Mouse (Mus musculus): Measurements from ENCODE around the gene Srgap3.

The Srgap3 gene

GRCm38 (mm10) chr6:112946895-112947436 lies at the start of gene Srgap3:
Srgap3 (minus strand) TSS chr6:112947266.
- peak; percentile 80 to 83 for DNase-seq

- no peak for DNase-seq
Measured at GRCm38 (mm10) chr6:112995708-112996107, 48.6 kb upstream of the Srgap3 start.

DNA sequence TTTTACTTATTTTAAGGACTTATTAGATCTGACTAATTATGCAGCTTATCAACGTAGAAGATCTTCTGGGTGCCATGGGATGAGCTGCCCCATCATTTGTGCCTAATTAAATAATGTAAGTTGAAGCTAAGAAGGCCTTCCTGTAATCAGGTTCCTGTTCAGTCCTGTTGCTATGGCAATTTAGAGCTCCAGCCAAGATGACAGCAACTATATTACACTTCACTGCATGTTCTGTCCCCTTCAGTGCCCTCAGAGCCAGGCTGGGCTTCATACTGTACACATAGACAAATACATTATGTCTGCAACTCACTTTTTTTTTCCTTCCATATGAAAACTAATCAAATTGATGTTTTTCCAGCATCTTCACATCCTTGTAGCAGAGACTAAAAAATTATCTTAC lies 43.1 kb upstream of the Srgap3 start:
- DNase-seq = no peak

GRCm38 (mm10) chr6:112985362-112986314 lies 38.6 kb upstream of the Srgap3 start:
- DNase-seq = no peak

GRCm38 (mm10) chr6:112982241-112982640 lies 35.2 kb upstream of the Srgap3 start:
- no peak for DNase-seq

DNA sequence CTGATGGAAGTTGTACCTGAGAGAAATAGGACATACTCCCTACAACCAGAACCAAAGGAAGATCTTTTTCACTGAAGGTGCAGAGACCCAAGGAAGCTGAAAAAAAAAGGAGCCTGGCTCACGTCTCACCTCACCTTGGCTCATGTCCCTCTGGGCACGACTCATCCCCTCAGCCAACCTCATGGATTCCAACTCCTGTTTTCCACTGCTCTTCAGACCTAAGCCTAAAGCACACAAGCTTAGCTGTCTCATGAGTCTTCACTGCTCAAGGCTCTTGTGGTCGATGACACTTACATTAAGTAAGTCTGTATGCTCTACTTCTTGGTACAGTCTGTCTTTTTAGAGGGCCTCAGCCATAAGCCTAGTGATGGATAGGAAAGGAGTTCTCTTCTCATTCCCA lies 31.9 kb upstream of the Srgap3 start:
- DNase-seq = no peak

DNA sequence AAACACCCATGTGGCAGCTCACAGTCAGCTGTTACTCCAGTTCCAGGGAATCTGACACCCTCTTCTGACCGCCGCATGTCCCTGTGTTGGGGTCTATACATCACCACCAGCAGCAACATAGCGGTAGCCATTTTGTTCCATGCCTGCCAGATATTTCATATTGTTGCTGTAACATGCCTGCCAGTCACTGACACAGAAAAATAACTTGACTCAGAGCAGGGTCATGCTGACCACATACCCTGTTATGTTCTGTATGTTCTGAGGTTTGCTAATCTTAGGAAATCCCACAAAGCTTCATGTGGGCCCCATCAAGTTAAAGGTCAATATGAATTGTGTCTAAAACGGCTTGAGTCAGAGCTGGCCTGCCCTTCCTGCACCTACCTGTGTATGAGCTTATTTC lies 30.2 kb upstream of the Srgap3 start:
- DNase-seq = no peak

DNA sequence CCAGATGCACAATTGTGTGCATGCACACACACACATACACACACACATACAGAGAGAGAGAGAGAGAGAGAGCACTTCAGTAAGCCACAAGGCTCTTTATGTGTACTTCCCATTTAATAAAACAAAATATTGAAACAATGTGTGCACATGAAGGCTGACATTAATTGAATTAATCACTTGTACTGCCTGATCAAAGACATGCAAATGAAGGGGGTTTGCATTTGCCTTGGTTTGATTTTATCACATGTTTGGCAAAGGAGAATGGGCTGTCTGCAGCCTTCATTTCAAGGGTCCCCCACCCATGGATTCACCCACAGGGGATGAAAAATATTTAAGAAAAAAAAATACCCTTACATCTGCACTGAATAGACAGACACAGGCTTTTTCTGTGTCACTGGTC lies 29.5 kb upstream of the Srgap3 start:
- no peak for DNase-seq

DNA sequence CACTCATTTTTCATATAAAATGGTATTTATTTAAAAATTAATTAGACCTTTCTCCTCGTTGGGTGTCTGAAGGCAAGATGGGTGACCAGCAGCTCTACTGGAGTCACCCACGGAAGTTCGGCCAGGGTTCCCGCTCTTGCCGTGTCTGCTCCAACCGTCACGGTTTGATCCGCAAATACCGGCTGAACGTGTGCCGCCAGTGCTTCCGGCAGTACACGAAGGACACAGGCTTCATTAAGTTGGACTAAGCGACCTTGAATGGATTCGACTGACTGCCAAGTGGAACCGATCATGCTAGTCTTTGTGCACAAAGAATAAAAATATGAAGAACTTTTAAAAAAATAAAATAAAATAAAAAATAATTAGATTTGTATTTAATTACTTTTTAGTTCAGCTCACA lies 29.1 kb upstream of the Srgap3 start:
- DNase-seq = no peak

DNA sequence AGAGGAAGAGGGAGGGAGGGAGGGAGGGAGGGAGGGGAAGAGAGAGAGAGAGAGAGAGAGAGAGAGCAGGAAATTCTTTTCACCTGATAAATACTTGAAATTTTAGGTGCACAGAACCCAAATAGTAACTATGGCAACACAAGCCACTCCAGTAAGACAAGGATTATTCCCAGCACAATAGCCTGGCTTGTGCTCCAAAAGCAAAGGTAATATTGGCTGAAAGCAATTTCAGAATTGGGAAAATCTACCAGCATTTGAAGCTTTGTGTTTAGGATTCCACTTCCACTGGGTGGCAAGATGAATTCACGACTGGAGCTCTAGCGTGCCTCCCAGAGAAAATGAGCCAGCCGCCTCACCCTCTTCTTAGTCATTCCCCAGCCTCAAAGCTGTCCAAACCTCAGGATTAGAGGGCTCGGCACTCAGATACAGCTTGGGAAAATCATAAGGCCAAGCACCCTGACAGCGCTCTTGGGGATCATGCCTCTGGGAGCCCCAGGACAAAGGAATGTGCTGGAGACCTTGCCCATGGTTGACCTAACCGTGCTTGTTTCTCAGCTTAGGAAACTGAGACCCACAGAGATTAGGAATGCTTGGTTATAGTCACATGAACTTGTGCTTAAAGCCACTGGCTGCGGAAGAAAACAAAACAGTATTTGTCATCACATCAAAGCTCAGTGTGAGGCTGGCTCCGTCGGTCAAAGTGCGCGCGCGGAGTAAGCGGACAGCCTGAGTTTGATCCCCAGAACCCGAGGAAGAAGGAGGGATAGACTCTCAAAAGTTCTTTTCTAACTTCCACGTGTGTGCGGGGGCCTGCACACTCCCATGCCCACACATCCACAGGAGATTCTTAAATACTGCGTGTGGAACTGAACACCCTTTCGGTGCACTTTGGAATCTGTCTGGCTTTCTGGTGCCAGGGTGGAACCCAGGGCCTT lies 27.0 kb upstream of the Srgap3 start:
- no peak for DNase-seq

DNA sequence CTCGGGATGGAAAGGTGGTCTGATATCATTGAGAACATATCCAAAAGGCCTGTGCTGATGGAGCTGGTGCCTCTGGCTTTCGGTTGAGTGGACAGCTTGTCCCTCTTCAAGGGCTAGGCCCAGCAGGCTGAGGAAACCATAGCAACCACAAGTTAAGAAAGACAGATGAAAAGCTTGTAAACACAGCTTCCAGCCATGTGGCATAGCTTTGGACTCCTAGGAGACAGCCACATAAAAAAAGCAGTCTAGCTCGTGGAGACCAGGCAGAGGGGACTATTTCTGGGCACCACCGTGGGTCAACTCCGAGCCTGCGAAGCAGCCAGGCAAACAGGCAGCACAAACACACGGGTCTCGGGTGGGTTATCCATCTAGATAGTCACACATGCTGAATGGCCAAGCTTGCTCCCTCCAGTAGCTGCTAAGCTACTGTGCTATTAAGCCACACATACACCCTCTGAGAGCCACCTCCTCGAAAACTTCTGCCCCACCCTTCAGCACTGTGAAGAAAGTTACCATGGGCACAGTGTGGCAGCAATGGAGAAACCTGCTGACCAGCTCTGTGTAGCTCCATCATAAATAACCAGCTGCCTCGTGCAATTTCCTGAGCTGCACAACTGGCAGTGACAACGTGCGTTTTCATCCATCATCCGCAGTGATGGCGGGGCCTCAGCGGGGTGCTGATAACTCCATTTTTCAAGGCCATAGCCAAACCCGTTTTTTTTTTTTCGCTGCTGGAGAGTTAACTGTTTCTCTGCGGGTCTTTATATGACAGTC lies 26.0 kb upstream of the Srgap3 start:
- DNase-seq = peak in 1 of 2 experiments; percentile 18

DNA sequence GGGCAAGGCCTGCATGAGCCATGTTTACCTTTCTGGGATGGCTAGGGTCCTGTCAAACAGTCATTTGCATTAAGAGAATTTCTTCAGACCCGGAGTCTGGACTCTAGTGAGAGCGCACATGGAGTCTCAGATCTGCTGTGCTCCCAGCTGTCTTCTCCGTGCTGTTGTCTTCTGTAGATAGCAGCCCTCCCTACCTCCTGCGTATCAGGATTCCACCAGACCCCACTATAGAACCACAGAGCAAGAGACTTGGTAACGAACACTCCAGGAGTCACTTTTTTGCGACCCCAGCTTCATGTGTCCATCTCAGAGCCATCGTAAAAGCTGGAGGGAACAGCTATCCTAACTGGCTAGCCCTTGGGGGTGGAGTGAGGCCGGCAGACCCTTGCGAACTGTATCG lies 25.1 kb upstream of the Srgap3 start:
- DNase-seq = no peak

DNA sequence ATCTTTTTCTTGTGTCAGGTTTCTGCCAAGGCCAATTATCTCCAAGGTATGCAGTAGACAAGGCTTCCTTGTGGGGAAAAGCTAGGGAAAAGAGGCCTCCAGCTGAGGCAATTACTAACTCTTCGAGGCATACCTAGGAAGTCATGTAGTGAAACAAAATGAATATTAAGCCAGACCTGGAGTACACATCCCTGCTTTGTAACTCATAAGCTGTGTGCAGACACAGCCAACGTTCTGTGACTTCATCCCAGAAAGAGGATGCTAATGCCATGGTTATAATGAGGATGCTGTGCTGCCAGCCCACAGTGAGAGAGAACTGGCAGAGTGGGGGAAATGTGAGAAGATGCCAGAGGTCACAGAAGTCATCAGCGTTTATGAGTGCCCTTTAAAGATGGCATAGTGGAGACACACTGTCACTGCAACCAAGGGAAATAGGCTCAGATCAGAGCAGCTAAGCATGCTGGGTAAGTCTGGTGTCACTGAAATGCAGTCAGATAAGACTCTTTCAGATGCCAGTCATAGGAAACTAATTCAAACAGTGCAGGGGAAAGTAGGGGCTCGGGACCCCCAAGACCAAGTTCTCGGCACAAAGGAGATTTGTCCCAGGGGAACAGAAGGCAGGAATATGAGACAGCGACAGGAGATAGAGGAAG lies 24.2 kb upstream of the Srgap3 start:
- no peak for DNase-seq

GRCm38 (mm10) chr6:112967359-112967758 lies 20.3 kb upstream of the Srgap3 start:
- no peak for DNase-seq

DNA sequence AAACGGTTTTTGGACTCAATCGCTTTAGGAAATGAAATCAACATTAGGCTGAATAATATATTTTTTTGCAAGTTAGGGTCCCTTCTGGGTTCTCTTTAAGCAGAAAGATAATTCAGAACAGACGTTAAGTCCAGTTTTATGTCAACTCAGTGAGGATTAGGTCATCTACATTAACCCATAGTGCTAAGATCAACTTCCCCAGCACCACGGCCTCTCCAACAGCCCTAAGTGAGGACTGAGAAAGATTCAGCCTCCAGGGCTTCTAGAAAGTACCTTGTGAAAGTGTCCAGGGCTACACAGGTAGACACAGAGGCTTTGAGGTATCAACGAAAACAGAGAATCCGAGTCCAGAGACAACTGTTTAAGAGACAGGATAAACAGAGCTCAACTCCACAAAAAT lies 11.3 kb upstream of the Srgap3 start:
- no peak for DNase-seq

- DNase-seq = no peak
Measured at GRCm38 (mm10) chr6:112957583-112958280, 10.7 kb upstream of the Srgap3 start.

DNA sequence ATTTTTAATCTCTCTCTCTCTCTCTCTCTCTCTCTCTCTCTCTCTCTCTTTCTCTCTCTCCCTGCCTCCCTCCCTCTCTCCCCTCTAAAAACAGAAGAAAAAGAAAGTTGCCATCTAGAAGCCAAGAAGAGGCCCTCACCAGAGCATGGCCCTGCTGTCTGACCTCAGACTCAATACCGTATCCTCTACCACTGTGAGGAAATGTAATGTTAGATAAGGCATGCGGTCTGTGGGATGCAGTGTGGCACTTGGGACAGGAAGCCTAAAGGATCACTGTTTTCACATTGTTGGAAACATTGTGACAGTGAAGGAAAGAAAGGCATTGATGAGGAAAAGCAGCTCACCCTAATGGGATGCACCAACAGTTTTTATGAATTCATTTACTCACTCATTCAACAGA lies 8.7 kb upstream of the Srgap3 start:
- DNase-seq = no peak

- DNase-seq = no peak
Measured at GRCm38 (mm10) chr6:112953905-112954304, 6.8 kb upstream of the Srgap3 start.

- no peak for DNase-seq
Measured at GRCm38 (mm10) chr6:112951254-112951653, 4.2 kb upstream of the Srgap3 start.

- DNase-seq = no peak
Measured at GRCm38 (mm10) chr6:112950205-112951110, 3.4 kb upstream of the Srgap3 start.

Data from lung, adult 18-20 months (tissue).